Mouse (Mus musculus) hindbrain, embryonic 12.5 days (tissue): ENCODE measurements at regions not wholly inside any gene's neighbourhood (a gene's known extent, or its start where the extent isn't known, plus 50 kb on each side); places are given as distances from the start of the nearest gene placed in this dataset.

Experiments used
- ATAC-seq: fragments of 200-750 bp; cut with Nextera tagmentation; 2 replicates; pipeline ENCODE4 v1.8.0; 2017; ENCODE audit warnings: moderate TSS enrichment; ENCODE audit not compliant: low FRiP score
- H3K27ac ChIP-seq: fragments of 300-500 bp; sonication (generic); 2 replicates; pipeline ENCODE4 v1.5.1; 2016; ENCODE audit warnings: mild to moderate bottlenecking
- H3K27me3 ChIP-seq: fragments of 300-500 bp; sonication (generic); 2 replicates; pipeline ENCODE4 v1.6.1; 2016; ENCODE audit warnings: mild to moderate bottlenecking
- H3K36me3 ChIP-seq: fragments of 300-500 bp; sonication (generic); 2 replicates; pipeline ENCODE4 v1.6.1; 2016; ENCODE audit warnings: mild to moderate bottlenecking
- H3K4me1 ChIP-seq: fragments of 300-500 bp; sonication (generic); 2 replicates; pipeline ENCODE4 v1.6.1; 2016
- H3K4me2 ChIP-seq: fragments of 300-500 bp; sonication (generic); replicated peaks from 2 replicates; pipeline ENCODE4 v1.6.1; 2016; ENCODE audit warnings: mild to moderate bottlenecking
- H3K4me3 ChIP-seq: fragments of 300-500 bp; sonication (generic); 2 replicates; pipeline ENCODE4 v1.5.1; 2016; ENCODE audit warnings: mild to moderate bottlenecking
- H3K9ac ChIP-seq: fragments of 300-500 bp; sonication (generic); 2 replicates; pipeline ENCODE4 v1.6.1; 2016; ENCODE audit warnings: mild to moderate bottlenecking, moderate library complexity
- H3K9me3 ChIP-seq: fragments of 300-500 bp; sonication (generic); replicated peaks from 2 replicates; pipeline ENCODE4 v1.6.1; 2016; ENCODE audit warnings: mild to moderate bottlenecking
- WGBS: fragments of 180-500 bp; shearing (Covaris S2); methylation state at CpG from one replicate; pipeline ENCODE4 v1.1.7; 2016; 5-methylcytosine and 5-hydroxymethylcytosine counted together

- H3K27ac ChIP-seq = no peak overlapping the region
- H3K4me2 ChIP-seq = no peak overlapping the region
- WGBS = 86% methylated on average over 6 of the region's 6 CpGs
- no peaks in the 10 kb centered on the region for H3K36me3 ChIP-seq
- H3K4me3 ChIP-seq = no peak overlapping the region
- no peak overlapping the region for H3K9ac ChIP-seq
- ATAC-seq = no peak
- no peaks in the 10 kb centered on the region for H3K9me3 ChIP-seq
- no peaks in the 10 kb centered on the region for H3K4me1 ChIP-seq
- no peaks in the 10 kb centered on the region for H3K27me3 ChIP-seq
These were observed 59.8 kb upstream of the Ccn2 start for GRCm38 (mm10) chr10:24535461-24535860.

GRCm38 (mm10) chr10:24541990-24542389, 53.3 kb upstream of the Ccn2 start:
- H3K4me2 ChIP-seq = no peak overlapping the region
- no peaks in the 10 kb centered on the region for H3K4me1 ChIP-seq
- no peaks in the 10 kb centered on the region for H3K9me3 ChIP-seq
- H3K36me3 ChIP-seq = no peaks in the 10 kb centered on the region
- no peak overlapping the region for H3K4me3 ChIP-seq
- H3K27ac ChIP-seq = no peak overlapping the region
- no peaks in the 10 kb centered on the region for H3K27me3 ChIP-seq
- H3K9ac ChIP-seq = no peak overlapping the region
- ATAC-seq = no peak
- 80% methylated on average over 4 of the region's 4 CpGs for WGBS
